Mouse (Mus musculus) erythroblast, embryonic 14.5 days (primary cell): ENCODE results near the gene Pik3r6.

Experiments used
- GATA1 ChIP-seq: IDR thresholded peaks from 2 replicates; pipeline ENCODE4 v1.6.1; 2012; ENCODE audit warnings: low read length, inconsistent platforms, mixed read lengths
- TAL1 ChIP-seq: IDR thresholded peaks from 3 replicates; pipeline ENCODE4 v1.6.1; 2012; ENCODE audit warnings: low read length, inconsistent platforms, mixed read lengths

GRCm38 (mm10) chr11:68593247-68593646 lies 90.4 kb downstream of the Pik3r6 start:
- TF ChIP-seq GATA1 (no peak), TAL1 (no peak)
